Mouse (Mus musculus): ENCODE results near the gene Cnrip1.

DNA sequence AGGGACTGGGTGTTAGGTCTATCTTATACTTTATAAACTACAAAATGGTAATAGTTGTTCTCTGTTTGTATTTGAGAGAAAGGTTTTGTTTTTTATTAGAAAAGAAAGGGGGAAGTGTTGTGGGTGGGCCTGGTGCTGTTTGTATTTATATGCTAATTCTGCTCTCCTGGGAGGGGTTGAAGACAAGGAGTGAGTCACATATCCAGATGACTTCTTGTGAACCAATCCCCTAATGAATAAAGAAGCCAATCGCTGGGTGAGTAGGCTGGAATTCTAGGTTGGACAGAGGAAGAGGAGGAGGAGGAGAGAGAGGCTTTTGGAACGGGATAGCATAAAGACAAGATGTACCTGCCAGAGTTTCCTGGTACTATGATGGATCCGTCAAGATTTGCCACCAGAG, 30.7 kb downstream of the Cnrip1 start:
- TF ChIP-seq CTCF (conservative IDR thresholded peaks at IDR 0.05; ENCODE audit: low read length) (no peak), NANOG (IDR thresholded peaks at IDR 0.05; ENCODE audit: borderline replicate concordance, low read length) (no peak), POU5F1 (IDR thresholded peaks at IDR 0.05; ENCODE audit: borderline replicate concordance, low read length) (no peak)

Measured in E14TG2a.4 (cell line).